Mouse (Mus musculus) hindbrain, postnatal 0 days (tissue): ENCODE measurements at regions not wholly inside any gene's neighbourhood (a gene's known extent, or its start where the extent isn't known, plus 50 kb on each side); places are given as distances from the start of the nearest gene placed in this dataset.
A peak's percentile ranks its signal among the peaks of the same experiment; 100 is the strongest.

Source experiments
- ATAC-seq: fragments of 200-750 bp; cut with Nextera tagmentation; 2 replicates; pipeline ENCODE4 v1.8.0; 2017; ENCODE audit warnings: mild to moderate bottlenecking, moderate TSS enrichment, moderate library complexity
- DNase-seq: peaks from one replicate; pipeline ENCODE4 v3.0.0-alpha.2; 2015; ENCODE audit warnings: low spot score
- H3K27ac ChIP-seq: fragments of 300-500 bp; sonication (generic); 2 replicates; pipeline ENCODE4 v1.5.1; 2014; ENCODE audit warnings: mild to moderate bottlenecking
- H3K27me3 ChIP-seq: fragments of 300-500 bp; sonication (generic); 2 replicates; pipeline ENCODE4 v1.6.1; 2014; ENCODE audit warnings: low read length, mixed read lengths; ENCODE audit not compliant: insufficient read depth
- H3K36me3 ChIP-seq: fragments of 300-500 bp; sonication (generic); 2 replicates; pipeline ENCODE4 v1.6.1; 2014; ENCODE audit warnings: low read length, mixed read lengths; ENCODE audit not compliant: insufficient read depth
- H3K4me1 ChIP-seq: fragments of 300-500 bp; sonication (generic); 2 replicates; pipeline ENCODE4 v1.6.1; 2014; ENCODE audit warnings: antibody characterized with exemption, low read length, mixed read lengths; ENCODE audit not compliant: insufficient read depth
- H3K4me2 ChIP-seq: fragments of 300-500 bp; sonication (generic); 2 replicates; pipeline ENCODE4 v1.6.1; 2014; ENCODE audit warnings: low read depth, mild to moderate bottlenecking, low read length, moderate library complexity, mixed read lengths
- H3K4me3 ChIP-seq: fragments of 300-500 bp; sonication (generic); 2 replicates; pipeline ENCODE4 v1.5.1; 2014; ENCODE audit warnings: low read length
- H3K9ac ChIP-seq: fragments of 300-500 bp; sonication (generic); replicated peaks from 2 replicates; pipeline ENCODE4 v1.6.1; 2014; ENCODE audit warnings: mild to moderate bottlenecking, low read length, moderate library complexity, mixed read lengths
- H3K9me3 ChIP-seq: fragments of 300-500 bp; sonication (generic); 2 replicates; pipeline ENCODE4 v1.6.1; 2016; ENCODE audit warnings: low read length, mixed read lengths
- CTCF ChIP-seq: IDR thresholded peaks from 2 replicates; pipeline ENCODE4 v1.5.1; 2016; ENCODE audit warnings: antibody characterized with exemption, control low read depth, low read depth
- WGBS: fragments of 180-500 bp; shearing (Covaris S2); extraction: QIAGEN DNeasy Blood & Tissue Kit; methylation state at CpG from one replicate; pipeline ENCODE4 v1.1.7; 2014; 5-methylcytosine and 5-hydroxymethylcytosine counted together

DNA sequence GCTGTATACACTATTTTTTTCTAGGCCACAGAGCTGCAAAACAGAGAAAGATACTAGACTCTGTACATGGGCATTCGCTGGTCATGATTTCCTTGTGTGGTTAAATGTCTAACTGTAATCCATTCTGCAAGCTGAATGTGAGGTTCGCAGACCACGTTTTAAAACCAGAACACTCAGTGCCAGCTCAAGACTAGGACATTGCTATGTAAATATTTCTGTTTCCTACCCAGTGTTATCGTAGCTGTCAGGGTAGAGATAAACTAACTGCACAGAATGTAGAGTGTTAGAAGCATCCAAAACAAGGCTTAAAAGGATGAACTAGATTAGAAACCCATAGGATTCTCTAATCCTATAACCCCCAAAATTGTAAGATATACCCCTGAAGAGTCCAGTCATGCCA is 494.1 kb upstream of the Map3k7 start:
- no peaks in the 10 kb centered on the region for H3K4me1 ChIP-seq
- DNase-seq (no peak), ATAC-seq (no peak)
- 74% methylated on average over 4 of the region's 4 CpGs for WGBS
- H3K4me2 ChIP-seq, result no peak overlapping the region
- no peak overlapping the region for H3K27ac ChIP-seq
- H3K27me3 ChIP-seq, result no peaks in the 10 kb centered on the region
- H3K9ac ChIP-seq, result no peak overlapping the region
- no peaks in the 10 kb centered on the region for H3K9me3 ChIP-seq
- no peak overlapping the region for H3K4me3 ChIP-seq
- no peak for TF ChIP-seq CTCF
- H3K36me3 ChIP-seq, result no peaks in the 10 kb centered on the region

DNA sequence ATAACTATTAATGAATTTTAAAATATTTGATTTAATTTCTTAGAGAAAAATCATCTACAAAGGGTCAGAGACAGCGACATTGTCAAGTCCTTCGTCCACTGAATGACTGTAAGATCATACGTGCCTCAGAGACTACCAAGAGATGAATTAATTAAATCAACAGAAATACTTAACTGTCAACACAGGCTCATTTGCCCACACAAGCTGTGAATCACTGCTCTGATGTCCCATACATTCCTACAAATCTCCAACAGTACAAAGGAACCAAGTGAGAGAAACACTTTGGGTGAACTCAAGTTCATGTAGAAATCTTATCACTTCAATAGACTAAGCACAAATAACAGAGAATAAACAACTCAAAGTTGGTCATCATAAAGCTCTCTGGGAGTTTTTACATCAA is 471.4 kb upstream of the Map3k7 start:
- no peaks in the 10 kb centered on the region for H3K4me1 ChIP-seq
- no peak for DNase-seq
- H3K9ac ChIP-seq, result no peak overlapping the region
- no peaks in the 10 kb centered on the region for H3K36me3 ChIP-seq
- no peak for TF ChIP-seq CTCF
- H3K27me3 ChIP-seq, result no peaks in the 10 kb centered on the region
- no peak overlapping the region for H3K4me2 ChIP-seq
- no peaks in the 10 kb centered on the region for H3K9me3 ChIP-seq
- WGBS, result 68% methylated on average over 3 of the region's 3 CpGs
- no peak overlapping the region for H3K27ac ChIP-seq
- no peak for ATAC-seq
- H3K4me3 ChIP-seq, result no peak overlapping the region

DNA sequence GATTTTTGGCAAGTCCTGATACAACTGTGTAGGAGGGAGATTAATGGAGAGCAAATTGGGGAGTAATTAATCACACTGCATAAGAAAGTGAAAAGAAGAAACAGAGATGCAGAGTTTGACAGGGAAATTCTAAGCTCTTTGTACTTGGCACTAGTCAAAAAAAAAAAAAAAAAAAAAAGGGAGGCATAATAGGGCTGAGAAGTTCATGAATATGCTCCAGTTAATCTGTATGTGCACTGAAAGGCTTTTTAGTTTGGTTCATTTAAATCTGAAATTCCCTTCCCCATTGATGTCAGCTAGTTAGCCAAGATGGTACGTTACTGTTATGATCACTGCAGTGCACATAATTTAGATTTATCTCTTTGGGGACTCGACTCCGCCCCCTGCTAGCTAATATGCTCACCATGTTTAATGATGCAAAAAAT is 470.8 kb upstream of the Map3k7 start:
- DNase-seq (peak; percentile 22), ATAC-seq (no peak)
- Histone ChIP-seq H3K4me3 (no peak overlapping the region), H3K4me2 (no peak overlapping the region), H3K9ac (no peak overlapping the region), H3K27ac (no peak overlapping the region), H3K27me3 (no peaks in the 10 kb centered on the region), H3K4me1 (no peaks in the 10 kb centered on the region), H3K36me3 (no peaks in the 10 kb centered on the region), H3K9me3 (no peaks in the 10 kb centered on the region)
- WGBS, result 33% methylated on average over 3 of the region's 3 CpGs
- no peak for TF ChIP-seq CTCF

DNA sequence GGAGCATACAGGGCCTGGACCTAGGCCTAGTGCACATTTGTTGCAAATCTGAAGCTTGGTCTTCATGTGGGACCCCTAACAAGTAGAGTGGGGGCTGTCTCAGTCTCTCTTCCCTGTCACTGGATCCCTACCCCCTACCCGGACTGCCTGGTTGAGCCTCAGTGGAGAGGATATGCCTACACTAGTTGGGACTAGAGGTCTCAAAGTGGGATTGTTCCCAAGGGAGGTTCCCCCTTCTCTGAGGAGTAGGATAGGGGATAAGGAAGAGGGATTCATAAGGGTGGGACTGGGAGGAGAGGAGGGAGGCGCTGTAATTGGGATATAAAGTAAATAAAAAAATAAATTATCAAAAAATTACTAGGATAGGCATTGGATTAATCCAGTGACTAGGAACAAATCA is 464.0 kb upstream of the Map3k7 start:
- H3K4me2 ChIP-seq, result no peak overlapping the region
- no peak overlapping the region for H3K27ac ChIP-seq
- H3K9ac ChIP-seq, result no peak overlapping the region
- WGBS, result 98% methylated on average over 2 of the region's 2 CpGs
- no peaks in the 10 kb centered on the region for H3K9me3 ChIP-seq
- no peak overlapping the region for H3K4me3 ChIP-seq
- DNase-seq (no peak), ATAC-seq (no peak)
- TF ChIP-seq CTCF, result no peak
- H3K4me1 ChIP-seq, result no peaks in the 10 kb centered on the region
- H3K27me3 ChIP-seq, result no peaks in the 10 kb centered on the region
- no peaks in the 10 kb centered on the region for H3K36me3 ChIP-seq

DNA sequence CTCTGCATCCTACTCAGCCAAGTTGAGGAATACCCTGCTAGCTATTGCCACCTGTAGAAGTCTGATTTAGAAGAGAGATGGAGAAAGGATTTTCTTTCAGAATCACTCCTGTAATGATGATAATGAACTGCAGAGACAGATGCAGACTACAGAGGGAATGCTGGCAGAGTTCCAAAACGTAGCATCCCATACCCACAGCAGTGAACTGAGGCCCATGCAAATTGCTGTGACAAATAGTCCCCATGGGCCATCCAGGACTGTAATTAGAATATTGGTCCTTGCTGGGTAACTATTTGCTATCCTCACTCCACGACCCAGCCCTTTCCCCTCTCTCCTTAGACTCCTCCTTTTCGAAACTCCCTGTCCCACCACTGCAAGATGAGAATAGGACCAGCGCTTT is 463.5 kb upstream of the Map3k7 start:
- H3K4me3 ChIP-seq, result no peak overlapping the region
- ATAC-seq (no peak), DNase-seq (peak; percentile 65)
- H3K27ac ChIP-seq, result no peak overlapping the region
- H3K9me3 ChIP-seq, result no peaks in the 10 kb centered on the region
- no peaks in the 10 kb centered on the region for H3K27me3 ChIP-seq
- H3K9ac ChIP-seq, result no peak overlapping the region
- TF ChIP-seq CTCF, result no peak
- no peaks in the 10 kb centered on the region for H3K36me3 ChIP-seq
- 61% methylated on average over 4 of the region's 4 CpGs for WGBS
- H3K4me2 ChIP-seq, result no peak overlapping the region
- H3K4me1 ChIP-seq, result no peaks in the 10 kb centered on the region

DNA sequence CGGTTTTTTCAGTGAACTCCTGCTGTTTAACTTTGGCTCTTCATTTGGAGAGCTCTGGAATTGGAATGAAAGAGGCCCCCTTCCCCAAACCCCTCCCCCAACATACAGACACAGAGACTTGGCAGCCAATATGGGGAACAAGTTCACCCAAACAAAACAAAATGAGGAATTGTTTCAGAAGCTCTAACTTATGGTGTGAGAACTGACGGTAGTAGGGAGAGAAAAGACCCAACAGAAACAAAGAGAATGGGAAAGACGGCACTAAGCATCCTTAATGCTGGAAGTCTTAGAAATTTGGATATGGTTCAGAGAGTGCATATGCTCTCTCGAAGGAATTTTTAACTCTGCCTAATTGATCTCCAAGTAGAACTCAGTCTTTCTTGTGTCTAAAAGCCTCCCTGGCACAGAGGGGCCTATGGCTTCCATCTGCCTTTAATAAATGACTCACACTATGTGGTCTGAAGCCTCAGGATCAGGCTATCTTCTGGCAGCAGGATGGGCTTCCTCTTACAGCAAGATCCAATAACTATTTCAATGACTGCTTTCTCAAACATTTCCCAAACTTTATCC is 438.2 kb upstream of the Map3k7 start:
- Histone ChIP-seq H3K36me3 (no peaks in the 10 kb centered on the region), H3K4me3 (no peak overlapping the region), H3K9ac (no peak overlapping the region), H3K27me3 (no peaks in the 10 kb centered on the region), H3K9me3 (no peaks in the 10 kb centered on the region), H3K4me1 (no peaks in the 10 kb centered on the region), H3K4me2 (no peak overlapping the region), H3K27ac (no peak overlapping the region)
- DNase-seq, result peak; percentile 19
- WGBS, result 26% methylated on average over 4 of the region's 4 CpGs
- ATAC-seq, result no peak
- TF ChIP-seq CTCF, result no peak

DNA sequence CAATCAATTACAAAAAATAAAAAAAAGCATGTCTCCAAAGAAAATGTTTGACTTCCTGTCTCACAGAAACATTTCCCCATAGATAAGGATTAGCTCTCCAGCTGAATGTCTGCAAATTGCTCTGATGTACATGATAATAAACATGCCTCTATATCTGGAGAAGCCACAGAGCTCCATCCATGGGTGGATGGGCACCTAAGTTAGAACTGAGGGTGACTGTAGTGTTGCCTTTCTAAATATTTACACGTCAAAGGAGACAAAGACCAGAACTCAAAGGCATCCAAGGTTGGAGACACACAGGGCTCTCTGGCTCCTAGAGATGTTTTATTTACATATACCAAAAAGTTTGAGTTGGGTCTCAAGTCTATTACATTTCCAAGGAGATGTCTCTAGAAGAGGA is 427.1 kb upstream of the Map3k7 start:
- no peak overlapping the region for H3K27ac ChIP-seq
- no peaks in the 10 kb centered on the region for H3K9me3 ChIP-seq
- no peak overlapping the region for H3K9ac ChIP-seq
- 78% methylated on average over 1 of the region's 1 CpGs for WGBS
- no peak for ATAC-seq
- no peaks in the 10 kb centered on the region for H3K4me1 ChIP-seq
- no peak overlapping the region for H3K4me3 ChIP-seq
- no peaks in the 10 kb centered on the region for H3K36me3 ChIP-seq
- no peak for DNase-seq
- no peak overlapping the region for H3K4me2 ChIP-seq
- TF ChIP-seq CTCF, result no peak
- H3K27me3 ChIP-seq, result no peaks in the 10 kb centered on the region
